Mouse (Mus musculus) left cerebral cortex, adult 8-10 months (tissue): ENCODE data around the gene Sult2a6. TPM values are rescaled to one million over a fixed set of nuclear protein-coding genes. Genes with fewer than 3 reads are reported as not detected.

Source experiments
- DNase-seq, 2 experiments: peaks; one replicate each; pipeline ENCODE4 v3.0.0; 2022; ENCODE audit warnings: low spot score in 2 of 2
- total RNA-seq, 4 experiments: library from RNA; stranded (reverse); gene quantifications; 2 replicates each; pipeline ENCODE4 v1.2.4; 2022

The Sult2a6 gene
- total RNA-seq = not detected

DNA sequence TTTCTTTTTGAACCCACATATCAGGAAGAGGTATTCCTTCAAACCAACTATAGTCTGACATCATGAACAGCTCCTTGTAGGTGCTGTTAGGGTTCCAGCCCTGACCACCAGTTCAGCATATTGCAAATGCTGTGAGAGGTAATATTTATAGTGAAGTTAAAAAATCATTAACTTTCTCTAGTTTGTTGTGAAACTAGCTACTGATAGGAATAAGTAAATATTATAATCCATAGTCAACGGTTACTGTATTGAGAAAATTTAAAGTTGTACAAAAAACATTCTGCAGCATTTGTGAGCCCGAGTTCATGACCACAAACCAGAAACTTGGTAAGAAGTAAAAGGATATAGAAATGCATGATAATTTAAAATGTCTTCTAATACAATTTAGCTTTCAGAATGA, at the start of gene Sult2a6:
Gene Sult2a6, minus strand, starts transcription at position 101 of the 400 bp plus-strand sequence.
- no peak for DNase-seq

DNA sequence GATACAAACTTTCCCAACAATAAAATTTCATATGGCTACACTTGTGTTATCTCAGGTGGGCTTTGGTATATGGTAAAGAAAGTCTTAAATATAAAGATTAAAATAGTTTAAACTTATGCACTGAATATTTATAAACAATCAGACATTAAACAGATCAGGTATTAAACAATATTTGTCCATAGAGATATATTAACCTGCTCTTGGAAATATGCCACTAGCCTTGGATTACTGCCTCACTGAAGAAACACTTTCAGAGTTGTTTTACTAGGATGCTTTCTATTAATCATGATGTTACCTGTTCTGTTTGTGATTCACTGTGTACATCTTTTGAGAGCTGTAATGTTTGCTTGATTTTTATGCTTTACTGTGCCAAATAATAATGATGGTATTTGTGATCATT, 39.4 kb downstream of the Sult2a6 start:
- DNase-seq = no peak

DNA sequence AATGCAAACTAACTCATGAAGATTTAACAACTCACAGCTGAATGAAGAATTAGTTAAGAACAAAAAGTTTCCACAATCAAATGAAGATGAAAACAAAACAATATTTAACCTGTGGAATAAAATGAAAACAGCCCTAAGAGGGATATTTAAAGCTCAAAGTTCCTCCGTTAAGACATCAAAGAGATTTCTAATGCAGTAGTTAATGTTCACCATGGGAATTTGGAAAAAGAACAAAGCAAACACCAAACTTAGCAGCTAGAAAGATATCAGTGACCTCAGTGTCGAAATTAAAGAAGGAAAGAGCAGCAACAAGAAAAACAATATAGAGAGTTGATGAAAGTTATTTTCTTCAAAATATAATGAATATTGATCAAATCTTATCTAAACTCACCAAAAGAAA, 51.3 kb downstream of the Sult2a6 start:
- no peak for DNase-seq

DNA sequence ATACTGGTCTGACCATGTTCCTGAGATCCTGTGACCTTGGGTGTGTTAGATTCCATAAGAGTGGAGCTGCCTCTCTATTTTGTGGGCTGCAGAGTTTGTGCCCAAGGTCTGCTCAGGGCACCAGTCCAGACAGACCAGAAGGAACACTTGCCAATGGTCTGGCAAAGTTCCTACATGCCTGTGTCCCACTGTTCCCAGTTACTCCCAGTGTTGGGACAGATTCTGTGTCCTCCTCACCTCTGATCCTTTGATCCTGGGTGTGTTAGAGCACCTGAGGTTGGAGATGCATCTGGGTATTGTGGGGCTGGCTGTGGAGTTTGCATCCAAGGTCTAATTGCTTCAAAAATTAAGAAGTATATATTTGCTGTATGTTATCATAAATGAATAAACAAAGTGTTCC, 52.2 kb downstream of the Sult2a6 start:
- DNase-seq = no peak

Other genes with a start within 250 kb of the Sult2a6 start
- not detected for gene Sult2a3, start 131.8 kb downstream of the Sult2a6 start, total RNA-seq
- not detected for gene Obox8, start 78.7 kb upstream of the Sult2a6 start, total RNA-seq
- gene Sult2a8, start 191.9 kb upstream of the Sult2a6 start, total RNA-seq = not detected
- not detected for gene Sult2a7, start 239.4 kb upstream of the Sult2a6 start, total RNA-seq